Mouse (Mus musculus): ENCODE data around the gene Bex1. TPM values are rescaled to one million over a fixed set of nuclear protein-coding genes. Genes with fewer than 3 reads are reported as not detected.

Bex1 gene
- 0.50 and 2.5 TPM in 2 replicates for polyA plus RNA-seq (2012; rRNA removed; ENCODE audit: low replicate concordance)

DNA sequence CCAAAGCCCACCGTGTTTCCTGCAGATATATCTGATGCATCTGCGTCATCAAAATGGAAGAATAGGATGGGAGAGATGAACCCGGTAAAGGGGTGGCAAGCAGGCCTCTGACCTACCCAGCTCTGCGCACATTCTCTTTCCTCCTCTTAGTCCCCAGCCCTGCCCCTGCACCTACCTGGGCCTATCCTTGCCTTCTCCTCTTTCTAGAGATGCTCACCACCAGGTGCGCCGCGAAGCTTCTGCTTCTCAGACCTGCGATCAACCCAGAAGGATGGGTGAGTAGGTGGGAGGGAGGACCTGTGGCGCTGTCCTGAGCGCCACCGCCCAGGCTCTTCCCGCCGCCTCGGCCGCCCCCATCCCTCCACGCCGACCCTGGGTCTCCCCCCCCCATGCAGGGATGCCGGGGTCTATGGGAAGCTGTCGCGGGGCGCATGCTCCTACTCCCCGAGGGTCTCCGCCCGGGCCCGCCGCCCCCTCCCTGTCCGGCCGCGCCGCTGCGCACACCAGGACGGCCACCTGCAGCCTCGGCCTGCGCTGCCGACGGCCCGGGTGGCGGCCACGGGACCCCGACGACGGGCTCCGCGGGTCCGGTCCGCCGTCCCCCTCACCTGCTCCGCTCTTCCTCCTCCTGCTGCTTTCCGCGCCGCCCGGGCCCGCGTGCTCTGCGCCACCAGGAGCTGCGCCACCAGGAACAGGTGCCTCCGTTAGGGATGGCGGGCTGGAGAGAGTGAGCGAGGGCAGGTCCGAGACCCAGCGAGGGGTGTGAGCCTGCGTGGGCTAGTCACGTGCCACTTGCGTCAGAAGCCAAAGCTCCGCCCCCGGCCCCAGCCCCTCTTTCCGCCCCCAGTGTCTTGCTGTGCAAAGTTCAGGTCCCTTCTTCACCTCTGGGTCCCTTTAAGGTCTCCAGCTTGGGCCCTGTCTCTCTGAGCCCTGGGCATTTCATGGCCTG is at the start of gene Bex1, which contains the start of gene Tceal7:
TSS of gene Bex1 (minus strand) at position 785 of the 949 bp plus-strand sequence.
TSS of gene Tceal7 (plus strand) at position 51 of the 949 bp plus-strand sequence.

DNA sequence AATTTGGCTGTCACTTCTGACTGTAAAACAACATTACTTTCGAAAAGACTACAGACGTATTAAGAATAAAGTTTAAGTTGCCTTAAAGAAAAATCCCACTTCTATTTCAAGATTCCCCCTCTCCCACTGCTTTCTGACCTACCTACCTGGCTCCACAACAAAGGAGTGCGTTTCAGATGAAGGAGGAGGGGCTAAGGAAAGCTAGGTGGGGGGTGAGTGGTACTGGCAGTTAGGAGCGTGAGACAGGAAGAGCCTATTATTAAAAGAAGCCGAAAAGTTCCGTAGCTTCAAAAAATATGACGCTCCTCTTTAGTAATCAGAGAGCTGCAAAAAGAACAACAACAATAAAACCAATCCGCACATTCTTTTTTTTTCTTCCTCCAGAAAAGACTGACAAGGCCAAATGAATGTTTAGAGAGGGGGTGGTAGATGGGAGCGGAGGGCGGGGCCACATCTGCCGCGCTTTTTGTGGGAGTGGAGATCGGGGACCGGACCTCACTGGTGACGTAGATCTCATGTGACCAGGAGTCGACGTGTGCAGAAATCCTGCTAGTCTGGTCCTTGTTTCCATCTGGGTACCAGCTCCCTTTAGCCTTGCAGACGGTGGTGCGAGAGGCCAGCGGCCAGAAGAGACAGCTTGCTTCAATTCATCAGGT is 29.4 kb upstream of the Bex1 start, which contains the start of gene Tceal9:
TSS of gene Tceal9 (plus strand) at position 506 of the 656 bp plus-strand sequence.

DNA sequence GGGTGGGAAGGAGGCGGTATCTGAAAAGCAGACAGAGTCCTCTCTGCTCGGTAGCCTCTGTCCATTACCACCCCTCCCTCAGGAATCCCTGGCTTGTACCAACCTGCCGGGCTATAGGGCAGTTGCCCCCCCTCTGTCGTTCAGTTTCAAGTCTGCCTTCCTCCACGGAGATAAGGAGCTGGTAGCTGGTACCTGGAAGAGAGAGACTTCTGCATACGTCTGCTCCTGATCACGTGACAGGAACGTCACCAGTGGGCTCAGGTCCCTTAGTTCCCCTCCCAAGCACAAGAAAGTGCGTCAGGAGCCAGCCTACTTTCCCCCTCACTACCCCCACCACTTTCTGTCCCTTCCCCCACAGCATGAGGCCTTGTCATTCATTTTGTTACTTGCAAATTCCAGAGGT is 11.6 kb downstream of the Bex1 start, which contains the start of gene Tceal5:
TSS of gene Tceal5 (minus strand) at position 213 of the 403 bp plus-strand sequence.

DNA sequence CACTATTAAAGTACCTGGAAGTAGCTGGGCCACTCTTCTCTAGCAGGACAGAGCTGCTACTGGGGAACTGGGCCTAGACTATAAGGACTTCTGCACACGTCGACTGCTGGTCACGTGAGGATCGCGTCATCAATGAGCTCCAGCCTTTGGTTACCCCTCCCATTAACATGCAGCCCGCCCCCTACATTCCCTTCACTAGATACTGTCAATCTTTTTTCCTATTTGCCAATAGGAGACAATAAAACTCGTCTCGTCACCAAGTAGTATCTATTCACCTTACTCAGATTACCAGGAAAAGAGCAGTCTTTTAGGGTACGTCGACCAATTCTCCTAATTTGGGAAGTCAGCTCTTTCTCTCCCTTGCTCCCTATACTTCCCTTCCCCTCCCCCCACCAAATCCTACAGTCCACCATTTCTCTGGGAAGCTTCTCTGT is 43.2 kb downstream of the Bex1 start, which contains the start of gene Tceal8:
TSS of gene Tceal8 (minus strand) at position 225 of the 434 bp plus-strand sequence.

Other genes starting within 250 kb of the Bex1 start
- 33.6 and 54.3 TPM in 2 replicates for gene Arxes2, start 221.7 kb downstream of the Bex1 start, polyA plus RNA-seq (2012; rRNA removed; ENCODE audit: low replicate concordance)
- 7.6 and 15.3 TPM in 2 replicates for gene Arxes1, start 182.1 kb downstream of the Bex1 start, polyA plus RNA-seq (2012; rRNA removed; ENCODE audit: low replicate concordance)
- gene Bex2, start 147.3 kb downstream of the Bex1 start, polyA plus RNA-seq (2012; rRNA removed; ENCODE audit: low replicate concordance): 1.2 TPM in 1 of 2 replicates, not detected in the other
- gene Nxf3, start 130.3 kb downstream of the Bex1 start, polyA plus RNA-seq (2012; rRNA removed; ENCODE audit: low replicate concordance): 0.08 TPM in 1 of 2 replicates, not detected in the other
- gene Bex4, start 76.5 kb downstream of the Bex1 start, polyA plus RNA-seq (2012; rRNA removed; ENCODE audit: low replicate concordance): 0.27 TPM in 1 of 2 replicates, not detected in the other
- 13.3 and 14.7 TPM in 2 replicates for gene Tceal8, start 43.2 kb downstream of the Bex1 start, polyA plus RNA-seq (2012; rRNA removed; ENCODE audit: low replicate concordance)
- 0.47 and 0.80 TPM in 2 replicates for gene Tceal5, start 11.6 kb downstream of the Bex1 start, polyA plus RNA-seq (2012; rRNA removed; ENCODE audit: low replicate concordance)
- gene Tceal7, start 734 bp downstream of the Bex1 start, polyA plus RNA-seq (2012; rRNA removed; ENCODE audit: low replicate concordance): not detected in 2 replicates
- 10.6 and 29.7 TPM in 2 replicates for gene Tceal9, start 29.6 kb upstream of the Bex1 start, polyA plus RNA-seq (2012; rRNA removed; ENCODE audit: low replicate concordance)
- gene Bex3, start 54.7 kb upstream of the Bex1 start, polyA plus RNA-seq (2012; rRNA removed; ENCODE audit: low replicate concordance): 9.0 and 71.6 TPM in 2 replicates

Data from subcutaneous adipose tissue, adult 2 months (tissue).